Mouse (Mus musculus) lung, adult 2 months (tissue): ENCODE measurements around the gene Bbip1. TPM values are rescaled to one million over a fixed set of nuclear protein-coding genes. Genes with fewer than 3 reads are reported as not detected.
"Not testable (repeated sequence)": the region's sequence is repeated elsewhere in the genome, so short reads cannot be mapped to it uniquely, and the experiment has no call there.

Experiments
- DNase-seq: peaks from one replicate; pipeline ENCODE4 v3.0.0; 2022
- H3K4me1 ChIP-seq: fragments of 200-500 bp; 2 replicates; pipeline ENCODE4 v1.6.1; 2011; ENCODE audit warnings: low read length; ENCODE audit not compliant: control insufficient read depth, insufficient read depth
- H3K4me3 ChIP-seq: fragments of 200-500 bp; replicated peaks from 2 replicates; pipeline ENCODE3; 2011; ENCODE audit warnings: low read depth, mild to moderate bottlenecking, control low read depth, low read length; ENCODE audit errors: extremely low read depth
- CTCF ChIP-seq: fragments of 200-500 bp; IDR thresholded peaks from 2 replicates; pipeline ENCODE4 v1.5.1; 2011; ENCODE audit warnings: mild to moderate bottlenecking, low read length, control low read depth; ENCODE audit not compliant: insufficient read depth
- POLR2A ChIP-seq: fragments of 200-500 bp; IDR thresholded peaks from 2 replicates; pipeline ENCODE4 v1.6.1; 2011; ENCODE audit warnings: low read depth, mild to moderate bottlenecking, control low read depth, low read length, borderline replicate concordance; ENCODE audit errors: extremely low read depth
- WGBS: fragments of 180-500 bp; shearing (Covaris S2); methylation state at CpG from one replicate; pipeline ENCODE4 v1.1.7; 2018; 5-methylcytosine and 5-hydroxymethylcytosine counted together
- polyA plus RNA-seq: library from polyadenylated mRNA; depleted of rRNA; stranded (reverse); fragments of >200 nt; gene quantifications from 2 replicates; pipeline ENCODE4 v1.2.3, GENCODE M21; 2012

The Bbip1 gene
- polyA plus RNA-seq, 1 experiment = 6.9 TPM

GRCm38 (mm10) chr19:53933050-53933449 is 11.4 kb downstream of the Bbip1 start:
- DNase-seq = no peak
- peaks cover 3% of the 10 kb centered on the region for H3K4me1 ChIP-seq
- TF ChIP-seq POLR2A = no peak
- no peak for TF ChIP-seq CTCF
- H3K4me3 ChIP-seq = no peak overlapping the region

DNA sequence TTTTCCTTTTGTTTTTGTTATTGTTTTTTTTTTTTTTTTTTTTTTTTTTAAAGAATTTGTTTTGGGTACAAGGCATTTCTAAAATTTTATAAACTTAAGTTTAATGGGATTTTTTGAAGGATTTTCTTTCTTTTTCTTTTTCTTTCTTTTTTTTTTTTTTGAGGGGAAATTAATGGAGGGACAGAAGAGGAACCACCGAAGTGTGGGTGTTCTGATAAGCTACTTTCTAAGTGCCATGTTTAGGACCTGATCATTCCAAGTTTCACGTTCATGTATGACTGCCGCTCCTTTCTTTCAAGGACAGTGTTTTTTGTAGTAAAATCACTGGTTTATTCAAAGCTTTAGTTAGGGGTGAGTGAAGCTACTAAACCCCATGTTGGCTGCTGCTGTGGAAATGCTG is 15.2 kb downstream of the Bbip1 start:
- TF ChIP-seq POLR2A (no peak), CTCF (no peak)
- Histone ChIP-seq H3K4me3 (no peak overlapping the region), H3K4me1 (peaks cover 3% of the 10 kb centered on the region)
- no peak for DNase-seq
- WGBS = 93% methylated on average over 3 of the region's 3 CpGs

GRCm38 (mm10) chr19:53926705-53927104 is 17.7 kb downstream of the Bbip1 start:
- Histone ChIP-seq H3K4me1 (no peaks in the 10 kb centered on the region), H3K4me3 (no peak overlapping the region)
- no peak for TF ChIP-seq POLR2A
- no peak for TF ChIP-seq CTCF
- no peak for DNase-seq
- 100% methylated on average over 1 of the region's 1 CpGs for WGBS

DNA sequence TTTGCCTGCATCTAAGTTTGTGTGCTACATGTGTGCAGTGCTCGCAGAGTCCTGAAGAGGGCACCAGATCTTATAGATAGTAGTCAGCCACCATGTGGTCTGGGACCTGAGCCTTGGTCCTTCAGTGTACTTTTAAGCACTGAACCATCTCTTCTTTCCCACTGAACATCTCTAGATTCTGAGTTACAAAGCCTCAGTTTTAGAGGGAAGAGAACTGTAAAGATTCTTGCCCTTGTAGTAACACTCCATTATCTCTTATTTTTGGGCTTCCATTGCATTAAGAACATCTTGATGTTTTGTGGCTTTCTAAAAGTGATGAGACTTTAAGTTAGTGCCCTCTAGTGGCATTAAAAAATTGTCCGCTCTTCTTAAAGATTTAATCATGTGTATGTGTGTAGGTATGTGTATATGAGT is 19.1 kb downstream of the Bbip1 start:
- no peak for DNase-seq
- WGBS = 89% methylated on average over 2 of the region's 2 CpGs
- TF ChIP-seq CTCF (peak; percentile 24; the same call in 1 of the 2 replicates), POLR2A (no peak)
- Histone ChIP-seq H3K4me1 (no peaks in the 10 kb centered on the region), H3K4me3 (no peak overlapping the region)

- WGBS = 86% methylated on average over 3 of the region's 3 CpGs
- DNase-seq, H3K4me3 ChIP-seq, H3K4me1 ChIP-seq: not testable (repeated sequence)
These were observed 22.4 kb downstream of the Bbip1 start for GRCm38 (mm10) chr19:53921996-53922395.

GRCm38 (mm10) chr19:53919541-53919940 is 24.9 kb downstream of the Bbip1 start:
- 90% methylated on average over 10 of the region's 10 CpGs for WGBS
- Histone ChIP-seq H3K4me3 (no peak overlapping the region), H3K4me1 (no peaks in the 10 kb centered on the region)
- no peak for DNase-seq
- no peak for TF ChIP-seq CTCF
- TF ChIP-seq POLR2A = no peak

- no peak for TF ChIP-seq CTCF
- TF ChIP-seq POLR2A = no peak
- DNase-seq = no peak
- 94% methylated on average over 4 of the region's 4 CpGs for WGBS
These were observed 29.5 kb downstream of the Bbip1 start for GRCm38 (mm10) chr19:53914950-53915349.

DNA sequence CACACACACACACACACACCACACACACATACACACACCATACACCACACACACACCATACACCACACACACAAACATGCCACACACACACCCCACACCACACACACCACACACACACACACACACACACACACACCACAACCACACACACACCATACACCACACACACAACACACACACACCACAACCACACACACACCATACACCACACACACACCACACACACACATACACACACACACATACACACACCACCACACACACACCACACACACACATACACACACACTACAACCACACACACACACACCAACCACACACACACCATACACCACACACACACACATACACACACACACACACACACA is 37.7 kb downstream of the Bbip1 start:
- H3K4me1 ChIP-seq, DNase-seq, H3K4me3 ChIP-seq: not testable (repeated sequence)

More at GRCm38 (mm10) chr19:53914950-53915349, 29.5 kb downstream of the Bbip1 start:
- no peaks in the 10 kb centered on the region for H3K4me1 ChIP-seq
- H3K4me3 ChIP-seq = no peak overlapping the region

GRCm38 (mm10) chr19:53906033-53906702 is 38.3 kb downstream of the Bbip1 start:
- Histone ChIP-seq H3K4me3 (no peak overlapping the region), H3K4me1 (peaks cover 6% of the 10 kb centered on the region)
- DNase-seq = no peak
- TF ChIP-seq CTCF (no peak), POLR2A (no peak)
- 29% methylated on average over 6 of the region's 6 CpGs for WGBS

GRCm38 (mm10) chr19:53904833-53905480 is 39.5 kb downstream of the Bbip1 start:
- WGBS = 41% methylated on average over 7 of the region's 7 CpGs
- TF ChIP-seq CTCF (no peak), POLR2A (no peak)

More at GRCm38 (mm10) chr19:53904833-53905480, 39.5 kb downstream of the Bbip1 start:
- Histone ChIP-seq H3K4me3 (no peak overlapping the region), H3K4me1 (peaks cover 6% of the 10 kb centered on the region)
- DNase-seq = no peak
